Mouse (Mus musculus): Measurements from ENCODE around the gene Rab2b. TPM values are rescaled to one million over a fixed set of nuclear protein-coding genes. Genes with fewer than 3 reads are reported as not detected.
A peak's percentile ranks its signal among the peaks of the same experiment; 100 is the strongest.
"Not testable (repeated sequence)": the region's sequence is repeated elsewhere in the genome, so short reads cannot be mapped to it uniquely, and the experiment has no call there.

Gene Rab2b
- polyA plus RNA-seq, 1 experiment: 37.0 TPM

DNA sequence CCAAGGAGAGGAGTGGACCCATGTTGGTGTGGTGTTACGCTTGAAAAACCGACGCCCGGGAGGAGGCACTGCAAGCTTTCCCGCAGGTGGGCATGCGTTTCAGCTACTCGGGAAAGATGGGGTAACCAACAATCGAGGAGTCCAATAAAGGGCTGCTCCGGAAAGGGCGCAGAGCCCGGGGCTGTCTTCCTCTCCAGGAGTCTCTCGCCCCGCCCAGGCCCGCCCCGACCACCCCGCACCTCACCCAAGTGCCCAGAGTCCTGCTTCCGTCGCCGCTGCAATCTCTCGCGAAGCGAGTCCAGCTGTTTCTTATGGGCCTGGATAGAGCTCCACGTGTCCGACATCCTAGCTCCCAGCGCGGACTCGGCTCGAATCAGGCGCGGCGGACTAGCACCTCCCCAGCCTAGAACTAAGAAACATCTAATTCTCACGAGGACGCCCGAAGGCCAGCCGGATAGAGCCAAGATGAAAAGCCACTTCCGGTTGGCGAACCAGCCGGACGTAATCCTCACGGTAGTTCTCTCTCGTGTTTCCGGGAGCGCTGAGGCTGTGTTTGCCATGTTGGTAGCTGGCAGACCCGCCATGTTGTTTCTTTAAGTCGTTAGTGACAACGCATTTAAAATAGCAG lies 25.4 kb upstream of the Rab2b start, which contains the start of gene Mettl3:
Mettl3 (minus strand) TSS at position 485 of the 628 bp plus-strand sequence.
- peak; percentile 89 to 91 for DNase-seq
- Histone ChIP-seq H3K4me3 (replicated peaks; ENCODE audit: insufficient read depth, low read depth, low read length) (peak within 1 kb of the TSS; percentile 84), H3K27me3 (ENCODE audit: control insufficient read depth, insufficient read depth, low read length) (no peaks in the 10 kb centered on the region), H3K27ac (ENCODE audit: insufficient read depth, low read length) (peak within 1 kb of the TSS; percentile 58; the same call in 1 of the 2 replicates), H3K4me1 (ENCODE audit: control insufficient read depth, insufficient read depth, low read length) (no peaks in the 10 kb centered on the region)
- TF ChIP-seq CTCF (IDR thresholded peaks at IDR 0.05; ENCODE audit: borderline replicate concordance, insufficient read depth, low read depth, low read length): no peak
- TF ChIP-seq POLR2A (IDR thresholded peaks at IDR 0.05; ENCODE audit: borderline replicate concordance, insufficient read depth, low read length): peak; percentile 46; the same call in 1 of the 2 replicates
- WGBS: under 1% methylated on average over 46 of the region's 46 CpGs

DNA sequence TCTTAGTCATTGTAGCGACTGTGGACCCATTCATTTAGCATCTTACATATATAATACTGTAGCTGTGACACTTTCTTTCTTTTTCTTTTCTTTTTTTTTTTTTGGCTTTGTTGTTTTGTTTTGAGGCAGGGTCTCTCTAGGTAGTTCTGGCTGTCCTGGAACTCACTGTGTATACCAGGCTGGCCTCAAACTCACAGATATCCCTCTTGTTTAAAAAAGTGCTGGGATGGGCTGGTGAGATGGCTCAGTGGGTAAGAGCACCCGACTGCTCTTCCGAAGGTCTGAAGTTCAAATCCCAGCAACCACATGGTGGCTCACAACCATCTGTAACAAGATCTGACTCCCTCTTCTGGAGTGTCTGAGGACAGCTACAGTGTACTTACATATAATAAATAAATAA lies 24.2 kb upstream of the Rab2b start:
- not testable (repeated sequence) for H3K4me3 ChIP-seq (replicated peaks; ENCODE audit: insufficient read depth, low read depth, low read length); DNase-seq; H3K27ac ChIP-seq (ENCODE audit: insufficient read depth, low read length); H3K27me3 ChIP-seq (ENCODE audit: control insufficient read depth, insufficient read depth, low read length); H3K4me1 ChIP-seq (ENCODE audit: control insufficient read depth, insufficient read depth, low read length)
- WGBS: 76% methylated on average over 3 of the region's 3 CpGs

DNA sequence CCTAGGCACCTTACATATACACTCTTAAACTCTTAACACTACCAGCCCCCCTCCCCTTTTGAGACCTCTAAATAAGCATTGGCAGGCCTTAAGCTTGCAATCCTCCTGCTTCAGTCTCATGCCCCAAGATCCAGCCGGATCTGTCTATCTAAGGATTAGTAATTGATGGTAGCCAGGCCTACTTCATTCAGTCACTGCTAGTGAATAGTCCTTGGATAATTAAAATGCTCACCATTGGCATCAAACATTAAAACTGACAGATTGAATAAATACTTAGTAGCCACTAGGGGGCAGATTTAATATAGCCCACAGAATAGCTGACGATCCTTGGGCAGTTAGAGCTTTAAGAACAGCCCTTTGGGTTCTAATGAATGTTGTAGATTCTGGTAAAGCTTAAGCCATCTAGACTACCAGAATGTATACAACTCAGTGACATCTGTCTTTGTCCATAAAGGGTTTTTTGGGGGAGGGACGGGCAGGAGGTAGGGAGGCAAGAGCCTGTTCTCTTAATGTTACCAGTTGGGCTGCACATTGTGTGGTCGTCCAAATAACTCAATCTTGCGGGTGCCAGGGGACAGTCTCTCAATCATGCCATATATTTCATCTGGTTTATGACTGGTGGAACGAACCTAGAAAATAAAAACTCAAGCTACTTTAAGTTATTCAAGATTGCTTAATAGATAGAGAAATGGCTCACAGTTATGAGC lies 16.4 kb upstream of the Rab2b start:
- Histone ChIP-seq H3K27ac (ENCODE audit: insufficient read depth, low read length) (no peak overlapping the region), H3K27me3 (ENCODE audit: control insufficient read depth, insufficient read depth, low read length) (no peaks in the 10 kb centered on the region), H3K4me1 (ENCODE audit: control insufficient read depth, insufficient read depth, low read length) (no peaks in the 10 kb centered on the region), H3K4me3 (replicated peaks; ENCODE audit: insufficient read depth, low read depth, low read length) (no peak overlapping the region)
- no peak for DNase-seq
- TF ChIP-seq CTCF (IDR thresholded peaks at IDR 0.05; ENCODE audit: borderline replicate concordance, insufficient read depth, low read depth, low read length): peak; percentile 15; the same call in 1 of the 2 replicates
- TF ChIP-seq POLR2A (IDR thresholded peaks at IDR 0.05; ENCODE audit: borderline replicate concordance, insufficient read depth, low read length): no peak
- 62% methylated on average over 6 of the region's 6 CpGs for WGBS

DNA sequence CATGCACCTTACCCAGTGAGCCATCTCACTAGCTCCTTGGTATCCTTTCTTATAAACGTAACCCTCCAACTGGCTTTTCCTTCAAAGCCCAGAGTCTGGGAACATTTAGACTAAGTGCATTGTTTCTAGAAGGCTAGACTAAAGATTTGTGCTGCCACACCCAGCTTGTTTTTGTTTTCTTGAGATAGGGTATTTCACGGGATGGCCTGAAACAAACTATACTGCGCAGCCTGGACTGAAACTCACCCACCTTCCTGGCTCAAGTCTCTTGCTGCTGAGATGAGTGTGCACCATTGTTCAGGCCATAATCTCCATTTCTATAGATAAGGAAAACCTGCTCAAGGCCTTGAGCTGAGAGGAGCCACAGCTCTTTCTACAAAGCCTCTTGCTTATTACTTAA lies 4.8 kb upstream of the Rab2b start:
- TF ChIP-seq POLR2A (IDR thresholded peaks at IDR 0.05; ENCODE audit: borderline replicate concordance, insufficient read depth, low read length) (no peak), CTCF (IDR thresholded peaks at IDR 0.05; ENCODE audit: borderline replicate concordance, insufficient read depth, low read depth, low read length) (no peak)
- 0 out of 2 replicates have a peak, but pooled peaks cover 3% of the 10 kb centered on the region for H3K4me1 ChIP-seq (ENCODE audit: control insufficient read depth, insufficient read depth, low read length)
- no peak overlapping the region for H3K4me3 ChIP-seq (replicated peaks; ENCODE audit: insufficient read depth, low read depth, low read length)
- DNase-seq: no peak
- H3K27ac ChIP-seq (ENCODE audit: insufficient read depth, low read length): no peak overlapping the region
- 88% methylated on average over 3 of the region's 3 CpGs for WGBS
- no peaks in the 10 kb centered on the region for H3K27me3 ChIP-seq (ENCODE audit: control insufficient read depth, insufficient read depth, low read length)

DNA sequence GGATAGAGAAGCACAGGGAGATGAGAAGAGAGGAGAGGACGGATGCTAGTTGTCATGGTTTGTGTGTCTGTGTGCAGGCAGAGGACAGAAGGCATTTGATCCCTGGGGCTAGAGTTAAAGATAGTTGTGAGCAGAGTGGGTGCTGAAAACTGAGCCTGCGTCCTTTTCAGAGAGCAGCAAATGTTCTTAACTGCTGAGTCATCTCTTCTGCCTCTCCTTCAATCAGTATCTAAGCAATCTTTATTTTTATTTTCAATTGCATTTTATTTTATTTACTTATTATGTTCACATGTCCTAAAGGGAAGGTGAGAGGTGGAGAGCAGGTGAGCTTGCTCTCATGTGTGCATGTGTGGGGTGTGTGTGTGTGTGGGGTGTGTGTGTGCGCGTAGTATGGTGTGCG lies 4.3 kb upstream of the Rab2b start:
- TF ChIP-seq CTCF (IDR thresholded peaks at IDR 0.05; ENCODE audit: borderline replicate concordance, insufficient read depth, low read depth, low read length): no peak
- no peak for TF ChIP-seq POLR2A (IDR thresholded peaks at IDR 0.05; ENCODE audit: borderline replicate concordance, insufficient read depth, low read length)
- H3K4me3 ChIP-seq (replicated peaks; ENCODE audit: insufficient read depth, low read depth, low read length): no peak overlapping the region
- 90% methylated on average over 5 of the region's 5 CpGs for WGBS
- DNase-seq: no peak
- no peaks in the 10 kb centered on the region for H3K27me3 ChIP-seq (ENCODE audit: control insufficient read depth, insufficient read depth, low read length)
- 0 out of 2 replicates have a peak, but pooled peaks cover 3% of the 10 kb centered on the region for H3K4me1 ChIP-seq (ENCODE audit: control insufficient read depth, insufficient read depth, low read length)
- H3K27ac ChIP-seq (ENCODE audit: insufficient read depth, low read length): no peak overlapping the region

DNA sequence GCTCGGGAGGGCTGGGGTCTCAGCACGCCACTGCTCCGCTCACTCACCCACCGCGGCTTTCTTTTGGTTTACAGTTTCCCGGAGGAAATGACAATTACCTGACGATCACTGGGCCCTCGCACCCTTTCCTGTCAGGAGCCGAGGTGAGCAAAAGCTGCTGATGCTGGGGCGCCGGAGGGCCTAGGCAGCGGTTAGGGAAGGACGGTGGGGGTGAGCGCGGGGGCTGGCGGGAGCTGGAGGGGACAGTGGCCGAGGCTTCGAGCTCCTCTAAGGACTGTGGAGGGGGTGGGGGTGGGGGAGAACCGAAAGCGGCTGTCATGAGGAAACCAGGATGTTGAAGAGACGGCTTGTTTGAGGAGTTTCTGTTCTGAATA lies 389 bp upstream of the Rab2b start:
- H3K27ac ChIP-seq (ENCODE audit: insufficient read depth, low read length): no peak overlapping the region
- 0 out of 2 replicates have a peak, but pooled peaks cover 3% of the 10 kb centered on the region for H3K4me1 ChIP-seq (ENCODE audit: control insufficient read depth, insufficient read depth, low read length)
- DNase-seq: no peak
- WGBS: under 1% methylated on average over 18 of the region's 21 CpGs
- H3K4me3 ChIP-seq (replicated peaks; ENCODE audit: insufficient read depth, low read depth, low read length): peak overlapping the region; percentile 97
- H3K27me3 ChIP-seq (ENCODE audit: control insufficient read depth, insufficient read depth, low read length): no peaks in the 10 kb centered on the region
- TF ChIP-seq CTCF (IDR thresholded peaks at IDR 0.05; ENCODE audit: borderline replicate concordance, insufficient read depth, low read depth, low read length): no peak
- no peak for TF ChIP-seq POLR2A (IDR thresholded peaks at IDR 0.05; ENCODE audit: borderline replicate concordance, insufficient read depth, low read length)

DNA sequence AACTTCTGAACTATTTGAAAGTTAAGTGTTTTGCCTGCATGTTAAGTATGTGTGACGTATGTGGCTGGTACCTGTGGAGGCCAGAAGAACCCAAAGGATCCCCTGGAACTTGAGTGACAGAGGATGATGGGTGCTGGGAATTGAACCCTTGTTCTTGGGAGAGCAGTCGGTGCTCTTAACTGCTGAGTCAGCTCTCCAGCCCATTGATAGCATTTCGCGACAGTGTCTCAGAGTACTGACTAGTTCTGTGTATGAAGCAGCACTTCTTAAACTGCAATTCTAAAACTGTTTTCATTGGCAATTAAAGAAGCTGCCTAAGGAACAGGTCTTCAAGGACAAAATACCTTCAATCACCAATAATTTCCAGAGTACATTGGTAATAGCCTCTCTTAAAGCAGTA lies 2.1 kb downstream of the Rab2b start:
- H3K27ac ChIP-seq (ENCODE audit: insufficient read depth, low read length): no peak overlapping the region
- H3K4me1 ChIP-seq (ENCODE audit: control insufficient read depth, insufficient read depth, low read length): no peaks in the 10 kb centered on the region
- TF ChIP-seq POLR2A (IDR thresholded peaks at IDR 0.05; ENCODE audit: borderline replicate concordance, insufficient read depth, low read length) (no peak), CTCF (IDR thresholded peaks at IDR 0.05; ENCODE audit: borderline replicate concordance, insufficient read depth, low read depth, low read length) (no peak)
- no peak for DNase-seq
- 92% methylated on average over 4 of the region's 4 CpGs for WGBS
- no peak overlapping the region for H3K4me3 ChIP-seq (replicated peaks; ENCODE audit: insufficient read depth, low read depth, low read length)
- H3K27me3 ChIP-seq (ENCODE audit: control insufficient read depth, insufficient read depth, low read length): no peaks in the 10 kb centered on the region

DNA sequence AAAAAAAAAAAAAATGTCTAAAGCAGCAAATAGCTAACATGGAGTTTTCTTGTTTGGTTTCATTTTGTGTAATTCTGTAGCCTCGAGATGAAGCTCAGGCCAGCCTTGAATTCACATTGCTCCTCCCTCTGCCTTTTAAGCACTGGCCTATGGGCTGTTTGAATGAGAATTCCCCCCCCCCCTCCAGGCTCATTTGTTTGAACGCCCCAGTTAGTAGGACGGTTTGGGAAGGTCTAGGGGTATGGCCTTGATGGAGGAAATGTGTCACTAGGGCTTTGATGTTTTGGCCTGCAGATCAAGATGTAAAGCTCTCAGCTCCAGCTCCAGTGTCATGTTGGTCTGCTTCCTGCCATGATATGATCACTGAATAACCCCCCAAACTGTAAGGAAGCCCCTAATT lies 6.6 kb downstream of the Rab2b start:
- no peaks in the 10 kb centered on the region for H3K4me1 ChIP-seq (ENCODE audit: control insufficient read depth, insufficient read depth, low read length)
- no peak overlapping the region for H3K27ac ChIP-seq (ENCODE audit: insufficient read depth, low read length)
- DNase-seq: no peak
- no peak for TF ChIP-seq POLR2A (IDR thresholded peaks at IDR 0.05; ENCODE audit: borderline replicate concordance, insufficient read depth, low read length)
- no peak for TF ChIP-seq CTCF (IDR thresholded peaks at IDR 0.05; ENCODE audit: borderline replicate concordance, insufficient read depth, low read depth, low read length)
- 70% methylated on average over 3 of the region's 3 CpGs for WGBS
- no peaks in the 10 kb centered on the region for H3K27me3 ChIP-seq (ENCODE audit: control insufficient read depth, insufficient read depth, low read length)
- H3K4me3 ChIP-seq (replicated peaks; ENCODE audit: insufficient read depth, low read depth, low read length): no peak overlapping the region

All from cerebellum, adult 2 months (tissue).